Mouse (Mus musculus) layer of hippocampus, adult 8-10 months (tissue): ENCODE results near the gene Gm12166. TPM values are rescaled to one million over a fixed set of nuclear protein-coding genes. Genes with fewer than 3 reads are reported as not detected.
"Not testable (repeated sequence)": the region's sequence is repeated elsewhere in the genome, so short reads cannot be mapped to it uniquely, and the experiment has no call there.

Experiments
- DNase-seq, 2 experiments: peaks; one replicate each; pipeline ENCODE4 v3.0.0; 2022; ENCODE audit warnings: low spot score in 2 of 2
- total RNA-seq, 4 experiments: library from RNA; stranded (reverse); gene quantifications; 2 replicates each; pipeline ENCODE4 v1.2.4; 2022

Gene Gm12166
- total RNA-seq, 4 experiments from 2014 or later = 1.7 to 4.3 (median 3.3) TPM; not detected in 1

DNA sequence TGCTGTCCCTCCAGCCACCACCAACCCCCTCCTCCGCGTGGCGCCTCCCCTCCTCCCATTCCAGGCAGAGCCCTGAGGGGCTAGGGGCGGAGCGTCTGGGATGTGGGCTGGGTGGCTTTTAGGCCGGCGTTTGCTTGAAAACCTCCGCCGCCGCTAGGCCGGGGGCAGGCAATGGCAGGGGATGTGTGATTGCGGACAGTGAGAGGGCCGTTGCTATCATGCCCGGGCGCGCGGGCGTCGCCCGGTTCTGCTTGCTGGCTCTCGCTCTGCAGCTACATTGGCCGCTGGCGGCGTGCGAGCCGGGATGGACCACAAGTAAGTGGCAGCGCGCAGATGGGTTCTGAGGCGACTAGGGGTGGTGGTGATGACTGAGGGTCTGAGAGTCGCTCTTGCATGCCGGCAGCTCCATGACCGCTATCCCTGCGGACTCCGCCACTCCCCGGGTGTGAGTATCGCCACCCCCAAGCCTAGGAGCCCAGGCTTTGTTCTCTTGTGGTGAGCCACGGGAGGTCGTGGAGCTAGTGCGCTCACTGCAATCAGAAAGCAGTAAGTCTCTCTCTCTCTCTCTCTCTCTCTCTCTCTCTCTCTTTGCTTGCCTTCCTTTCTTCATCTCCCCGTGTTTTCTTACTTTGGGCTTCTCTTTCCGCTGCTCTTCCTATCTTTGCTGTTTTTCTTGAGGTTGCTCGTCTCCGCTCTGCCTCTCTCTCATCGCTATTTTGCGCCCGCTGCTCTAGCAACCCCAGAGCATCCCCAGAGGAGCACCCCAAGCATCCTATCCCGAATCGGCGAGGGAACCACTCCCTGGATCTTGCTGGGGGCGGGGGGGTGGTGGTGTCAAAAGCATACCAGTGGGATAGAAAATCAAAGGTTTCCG, 4.0 kb upstream of the Gm12166 start, which contains the start of gene Adam19:
Gene Adam19 (plus strand): TSS at position 97 of the 874 bp plus-strand sequence.
- DNase-seq = peak; percentile 34 to 45

DNA sequence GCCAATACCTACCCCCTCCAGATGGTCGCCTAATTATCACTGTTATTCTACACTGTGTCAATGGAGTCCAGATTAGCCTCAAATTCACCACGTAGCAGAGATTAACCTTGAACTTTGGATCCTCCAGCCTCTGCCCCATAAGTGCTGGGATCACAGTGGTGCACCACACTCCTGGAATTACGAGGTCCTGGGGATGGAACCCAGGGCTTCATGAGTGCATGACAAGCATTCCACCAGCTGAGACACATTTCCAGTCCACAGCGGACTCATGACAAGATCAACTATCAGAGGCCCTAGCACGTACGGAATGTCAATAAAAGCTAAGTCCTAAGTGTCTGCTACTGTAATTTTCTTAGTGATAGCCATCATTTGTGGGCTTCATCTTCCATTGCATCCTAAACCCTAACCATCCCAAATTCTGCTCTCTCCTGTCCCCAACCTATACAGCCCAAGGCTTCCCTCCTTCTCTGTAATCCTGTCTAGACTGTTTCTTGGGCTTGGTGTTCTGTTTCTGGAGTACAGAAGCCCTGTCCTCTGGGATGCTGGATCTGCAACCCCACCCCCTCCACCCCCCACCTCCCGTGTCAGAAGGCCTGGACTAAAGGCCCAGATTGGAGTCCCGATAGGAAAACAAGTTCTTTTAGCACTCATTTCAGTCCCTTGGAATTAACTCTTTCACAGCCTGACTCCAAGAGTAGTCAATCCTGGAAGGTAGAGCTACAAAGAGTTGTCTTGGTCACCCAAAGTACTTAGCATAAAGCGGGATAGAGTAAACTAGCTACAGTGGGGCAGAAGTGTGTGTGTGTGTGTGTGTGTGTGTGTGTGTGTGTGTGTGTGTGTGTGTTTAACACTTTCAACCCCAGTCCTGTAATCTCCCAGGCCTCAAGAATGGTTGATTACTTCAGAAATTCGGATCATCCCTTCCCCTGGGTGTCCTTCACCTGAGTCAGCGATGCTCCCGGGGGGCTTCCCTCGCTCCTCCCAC, 3.1 kb upstream of the Gm12166 start:
- no peak for DNase-seq

DNA sequence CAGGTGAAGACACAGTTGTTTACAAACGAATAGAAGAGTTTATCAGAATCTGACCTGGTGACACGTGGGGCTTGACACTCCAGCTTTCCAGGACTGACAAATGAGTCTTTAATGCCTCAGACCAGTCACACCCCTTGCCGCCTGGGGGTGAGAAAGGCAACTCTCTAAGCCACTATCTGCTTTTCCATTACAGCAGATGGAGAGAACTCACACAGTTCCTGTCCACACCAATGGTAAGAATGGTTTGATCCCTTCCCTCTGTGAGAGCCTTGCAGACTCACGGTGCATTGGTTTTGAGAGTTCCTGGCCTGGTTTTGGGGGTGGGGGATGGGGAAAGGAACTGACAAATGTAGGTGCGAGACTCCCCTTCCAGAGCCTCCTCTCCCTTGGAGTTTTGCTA, 2.2 kb upstream of the Gm12166 start:
- no peak for DNase-seq

DNA sequence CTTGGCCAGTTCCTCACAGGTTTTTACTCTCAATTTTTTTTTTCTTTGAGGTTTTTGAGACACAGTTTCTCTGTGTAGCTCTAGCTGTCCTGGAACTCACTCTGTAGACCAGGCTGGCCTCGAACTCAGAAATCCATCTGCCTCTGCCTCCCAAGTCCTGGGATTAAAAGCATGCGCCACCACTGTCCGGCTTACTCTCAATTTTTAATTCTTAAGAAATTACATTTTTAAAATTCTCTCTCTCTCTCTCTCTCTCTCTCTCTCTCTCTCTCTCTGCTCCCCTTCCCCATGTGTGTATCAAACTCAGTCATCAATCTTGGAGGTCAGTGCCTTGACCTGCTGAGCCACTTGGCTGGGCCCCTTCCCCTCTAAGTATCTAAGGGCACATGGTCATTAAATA, 1.3 kb upstream of the Gm12166 start:
- DNase-seq = not testable (repeated sequence)

GRCm38 (mm10) chr11:46047264-46047663, 4.9 kb downstream of the Gm12166 start:
- DNase-seq = no peak

- DNase-seq = no peak
Observed at GRCm38 (mm10) chr11:46044781-46045180, 7.3 kb downstream of the Gm12166 start.

- no peak for DNase-seq
Observed at GRCm38 (mm10) chr11:46041607-46042267, 10.4 kb downstream of the Gm12166 start.

- DNase-seq = no peak
Observed at GRCm38 (mm10) chr11:46040841-46041556, 11.1 kb downstream of the Gm12166 start.

- peak in 1 of 2 experiments; percentile 15 for DNase-seq
Observed at GRCm38 (mm10) chr11:46039335-46039734, 12.8 kb downstream of the Gm12166 start.

GRCm38 (mm10) chr11:46038901-46039300, 13.2 kb downstream of the Gm12166 start:
- DNase-seq = no peak

GRCm38 (mm10) chr11:46036374-46036773, 15.7 kb downstream of the Gm12166 start:
- no peak for DNase-seq

- no peak for DNase-seq
Observed at GRCm38 (mm10) chr11:46032956-46033355, 19.2 kb downstream of the Gm12166 start.

- no peak for DNase-seq
Observed at GRCm38 (mm10) chr11:46031470-46031869, 20.7 kb downstream of the Gm12166 start.

- DNase-seq = no peak
Observed at GRCm38 (mm10) chr11:46030026-46030425, 22.1 kb downstream of the Gm12166 start.

DNA sequence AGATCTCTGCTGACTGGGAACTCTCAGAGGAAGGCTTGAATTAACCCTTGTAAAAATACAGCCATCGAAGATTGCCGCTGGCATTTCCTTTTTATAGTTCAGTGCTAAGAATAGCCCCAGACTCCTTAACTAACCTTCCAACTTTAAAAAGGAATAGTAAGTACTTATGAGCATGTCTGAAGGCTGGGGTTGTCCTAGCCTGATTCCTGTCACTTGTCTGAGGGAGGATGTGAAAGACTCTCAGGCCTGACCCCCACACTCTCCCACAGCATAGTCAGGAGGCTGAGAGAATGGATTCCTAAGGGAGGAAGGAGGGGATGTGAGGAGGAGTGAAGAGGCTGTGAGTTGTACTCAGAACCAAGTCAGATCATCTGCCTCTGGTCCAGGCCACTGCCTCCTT, 22.6 kb downstream of the Gm12166 start:
- no peak for DNase-seq

GRCm38 (mm10) chr11:46027952-46028814, 23.9 kb downstream of the Gm12166 start:
- no peak for DNase-seq

DNA sequence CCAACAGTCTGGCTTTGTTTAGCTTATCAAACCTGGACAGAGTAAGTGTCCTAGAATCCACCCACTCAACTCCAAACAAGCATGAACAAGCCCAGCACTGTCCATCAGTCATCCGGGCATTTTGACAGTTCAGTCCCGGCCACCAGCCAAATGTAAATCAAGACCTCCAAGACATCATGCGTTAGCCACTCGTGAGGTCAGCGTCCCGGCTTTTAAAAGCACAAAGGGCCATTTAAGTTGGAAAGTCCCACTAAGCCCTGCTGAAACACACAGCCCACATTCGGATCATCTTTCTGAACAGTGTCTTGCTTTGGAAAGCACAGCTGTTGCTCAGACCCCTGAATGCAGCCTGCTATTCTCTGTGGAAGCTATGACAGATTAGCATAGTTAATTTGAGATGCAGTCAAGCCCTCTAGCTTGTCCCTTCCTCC, 26.1 kb downstream of the Gm12166 start:
- no peak for DNase-seq

DNA sequence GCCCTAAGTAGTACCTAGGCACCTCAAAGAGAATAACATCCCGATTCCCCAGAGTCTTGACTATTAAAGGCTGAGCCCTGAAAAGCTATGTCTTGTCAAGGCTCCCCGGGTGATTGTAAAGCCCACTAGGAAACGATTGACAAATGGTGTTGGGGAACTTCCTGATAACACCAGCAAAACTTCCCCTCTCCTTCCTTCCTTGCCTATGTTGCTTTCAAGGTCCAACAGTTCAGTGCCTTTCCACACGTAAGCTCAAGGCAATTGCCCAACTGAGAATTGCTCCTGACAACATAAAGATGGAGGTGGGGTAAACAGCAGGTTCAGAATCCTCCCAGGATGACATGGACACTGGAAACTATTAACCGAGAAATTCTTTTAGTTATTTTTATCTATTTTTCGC, 29.1 kb downstream of the Gm12166 start:
- DNase-seq = no peak

- no peak for DNase-seq
Observed at GRCm38 (mm10) chr11:46021850-46022249, 30.3 kb downstream of the Gm12166 start.

GRCm38 (mm10) chr11:46020246-46020645, 31.9 kb downstream of the Gm12166 start:
- no peak for DNase-seq
